Mouse (Mus musculus) C2C12 (cell line): ENCODE results near the gene Nceh1. TPM values are rescaled to one million over a fixed set of nuclear protein-coding genes. Genes with fewer than 3 reads are reported as not detected.

Experiments
- H3K27me3 ChIP-seq: one replicate; pipeline ENCODE4 v1.6.1; 2011; ENCODE audit not compliant: control insufficient read depth, insufficient read depth, insufficient read length
- H3K36me3 ChIP-seq: one replicate; pipeline ENCODE4 v1.6.1; 2011; ENCODE audit not compliant: control insufficient read depth, insufficient read depth
- H3K4me3 ChIP-seq: one replicate; pipeline ENCODE4 v1.5.1; 2011; ENCODE audit warnings: mild to moderate bottlenecking, control low read depth; ENCODE audit not compliant: poor library complexity, insufficient read depth, severe bottlenecking
- H3K79me2 ChIP-seq: one replicate; pipeline ENCODE4 v1.6.1; 2011; ENCODE audit not compliant: control insufficient read depth, insufficient read depth
- H3K79me3 ChIP-seq: one replicate; pipeline ENCODE4 v1.6.1; 2011; ENCODE audit warnings: low read depth, control low read depth
- H3ac ChIP-seq: one replicate; pipeline ENCODE3; 2011; ENCODE audit warnings: low read depth; ENCODE audit not compliant: control insufficient read depth, insufficient read length
- CEBPB ChIP-seq: IDR thresholded peaks from one replicate; pipeline ENCODE4 v1.6.1; 2011; ENCODE audit warnings: low read depth, mild to moderate bottlenecking, control low read depth, moderate library complexity
- CTCF ChIP-seq: IDR thresholded peaks from one replicate; pipeline ENCODE4 v1.5.1; 2011; ENCODE audit not compliant: control insufficient read depth, insufficient read depth, insufficient read length
- FOSL1 ChIP-seq: IDR thresholded peaks from one replicate; pipeline ENCODE4 v1.8.0; 2011; ENCODE audit warnings: mild to moderate bottlenecking, low read length; ENCODE audit not compliant: poor library complexity, insufficient read depth, severe bottlenecking
- MAX ChIP-seq: IDR thresholded peaks from one replicate; pipeline ENCODE4 v1.6.1; 2011; ENCODE audit warnings: mild to moderate bottlenecking, control low read depth
- MYOD1 ChIP-seq: IDR thresholded peaks from one replicate; pipeline ENCODE4 v1.6.1; 2011; ENCODE audit warnings: low read depth; ENCODE audit not compliant: control insufficient read depth, insufficient read length
- MYOG ChIP-seq: IDR thresholded peaks from one replicate; pipeline ENCODE4 v1.6.1; 2011; ENCODE audit not compliant: control insufficient read depth, insufficient read length; ENCODE audit errors: extremely low read depth
- USF1 ChIP-seq: IDR thresholded peaks from one replicate; pipeline ENCODE4 v1.6.1; 2011; ENCODE audit warnings: low read depth, mild to moderate bottlenecking, control low read depth, moderate library complexity
- polyA plus RNA-seq: library from polyadenylated mRNA; unstranded; fragments of >200 nt; fragmentation: generic; extraction: Trizol; gene quantifications from one replicate; pipeline ENCODE4 v1.2.1, GENCODE M21; 2012; ENCODE audit warnings: missing spikeins

Nceh1 gene
- polyA plus RNA-seq, 1 experiment = 8.3 TPM

GRCm38 (mm10) chr3:27238563-27238962 is 55.8 kb downstream of the Nceh1 start:
- no peaks in the 10 kb centered on the region for H3K79me3 ChIP-seq
- no peak overlapping the region for H3ac ChIP-seq
- TF ChIP-seq MAX (no peak), USF1 (no peak), CEBPB (no peak), MYOD1 (no peak), MYOG (no peak), FOSL1 (no peak), CTCF (no peak)
- no peaks in the 10 kb centered on the region for H3K27me3 ChIP-seq
- H3K4me3 ChIP-seq = no peak overlapping the region
- peaks cover 4% of the 10 kb centered on the region for H3K36me3 ChIP-seq
- H3K79me2 ChIP-seq = no peaks in the 10 kb centered on the region

GRCm38 (mm10) chr3:27239568-27239967 is 56.8 kb downstream of the Nceh1 start:
- Histone ChIP-seq H3K79me3 (no peaks in the 10 kb centered on the region), H3K36me3 (peaks cover 4% of the 10 kb centered on the region), H3K79me2 (no peaks in the 10 kb centered on the region), H3ac (no peak overlapping the region), H3K4me3 (no peak overlapping the region), H3K27me3 (no peaks in the 10 kb centered on the region)
- no peak for TF ChIP-seq CTCF

GRCm38 (mm10) chr3:27241864-27242263 is 59.1 kb downstream of the Nceh1 start:
- Histone ChIP-seq H3K36me3 (peaks cover 4% of the 10 kb centered on the region), H3K4me3 (no peak overlapping the region), H3ac (no peak overlapping the region), H3K79me3 (no peaks in the 10 kb centered on the region), H3K79me2 (no peaks in the 10 kb centered on the region), H3K27me3 (no peaks in the 10 kb centered on the region)
- no peak for TF ChIP-seq USF1
- no peak for TF ChIP-seq CTCF
- no peak for TF ChIP-seq MAX
- TF ChIP-seq MYOD1 = no peak
- TF ChIP-seq MYOG = no peak
- TF ChIP-seq CEBPB = no peak
- TF ChIP-seq FOSL1 = no peak

GRCm38 (mm10) chr3:27246166-27246565 is 63.4 kb downstream of the Nceh1 start:
- Histone ChIP-seq H3K27me3 (no peaks in the 10 kb centered on the region), H3K79me2 (no peaks in the 10 kb centered on the region)
- TF ChIP-seq MYOD1 (no peak), USF1 (no peak)

GRCm38 (mm10) chr3:27247785-27248184 is 65.0 kb downstream of the Nceh1 start:
- TF ChIP-seq CEBPB (no peak), FOSL1 (no peak), MYOD1 (no peak), USF1 (no peak), MAX (no peak), CTCF (no peak), MYOG (no peak)
- no peak overlapping the region for H3ac ChIP-seq
- H3K79me3 ChIP-seq = no peaks in the 10 kb centered on the region
- no peaks in the 10 kb centered on the region for H3K79me2 ChIP-seq
- H3K4me3 ChIP-seq = no peak overlapping the region
- H3K27me3 ChIP-seq = no peaks in the 10 kb centered on the region
- peaks cover 4% of the 10 kb centered on the region for H3K36me3 ChIP-seq

More at GRCm38 (mm10) chr3:27246166-27246565, 63.4 kb downstream of the Nceh1 start:
- Histone ChIP-seq H3K79me3 (no peaks in the 10 kb centered on the region), H3K4me3 (no peak overlapping the region), H3ac (no peak overlapping the region), H3K36me3 (peaks cover 4% of the 10 kb centered on the region)

GRCm38 (mm10) chr3:27249030-27249429 is 66.3 kb downstream of the Nceh1 start:
- TF ChIP-seq USF1 (no peak), MAX (no peak), CTCF (no peak), MYOD1 (no peak), CEBPB (no peak), MYOG (no peak), FOSL1 (no peak)
- no peaks in the 10 kb centered on the region for H3K79me3 ChIP-seq
- no peak overlapping the region for H3K4me3 ChIP-seq
- no peak overlapping the region for H3ac ChIP-seq
- no peaks in the 10 kb centered on the region for H3K79me2 ChIP-seq
- no peaks in the 10 kb centered on the region for H3K27me3 ChIP-seq
- H3K36me3 ChIP-seq = no peaks in the 10 kb centered on the region
